Mouse (Mus musculus) lung, postnatal 0 days (tissue): ENCODE measurements around the gene Fbln2. TPM values are rescaled to one million over a fixed set of nuclear protein-coding genes. Genes with fewer than 3 reads are reported as not detected.
A peak's percentile ranks its signal among the peaks of the same experiment; 100 is the strongest.

ENCODE experiments used
- ATAC-seq: fragments of 200-750 bp; cut with Nextera tagmentation; 2 replicates; pipeline ENCODE4 v1.8.0; 2017; ENCODE audit warnings: moderate library complexity
- DNase-seq: peaks from one replicate; pipeline ENCODE4 v3.0.0-alpha.2; 2016; ENCODE audit warnings: low spot score
- H3K27ac ChIP-seq: fragments of 300-500 bp; sonication (generic); 2 replicates; pipeline ENCODE4 v1.5.1; 2014; ENCODE audit warnings: antibody characterized with exemption, mild to moderate bottlenecking, low read length, mixed read lengths
- H3K27me3 ChIP-seq: fragments of 300-500 bp; sonication (generic); replicated peaks from 2 replicates; pipeline ENCODE4 v1.6.1; 2014; ENCODE audit warnings: low read length, mixed read lengths; ENCODE audit not compliant: insufficient read depth
- H3K36me3 ChIP-seq: fragments of 300-500 bp; sonication (generic); 2 replicates; pipeline ENCODE4 v1.6.1; 2014; ENCODE audit warnings: low read length, mixed read lengths; ENCODE audit not compliant: insufficient read depth
- H3K4me1 ChIP-seq: fragments of 300-500 bp; sonication (generic); 2 replicates; pipeline ENCODE4 v1.6.1; 2014; ENCODE audit warnings: antibody characterized with exemption, low read depth, low read length, mixed read lengths; ENCODE audit not compliant: insufficient read depth
- H3K4me2 ChIP-seq: fragments of 300-500 bp; sonication (generic); replicated peaks from 2 replicates; pipeline ENCODE4 v1.6.1; 2014; ENCODE audit warnings: low read depth, mild to moderate bottlenecking, low read length, moderate library complexity, mixed read lengths
- H3K4me3 ChIP-seq: fragments of 300-500 bp; sonication (generic); 2 replicates; pipeline ENCODE4 v1.5.1; 2014; ENCODE audit warnings: low read depth, low read length
- H3K9ac ChIP-seq: fragments of 300-500 bp; sonication (generic); replicated peaks from 2 replicates; pipeline ENCODE4 v1.6.1; 2014; ENCODE audit warnings: low read depth, mild to moderate bottlenecking
- H3K9me3 ChIP-seq: fragments of 300-500 bp; sonication (generic); 2 replicates; pipeline ENCODE4 v1.6.1; 2016; ENCODE audit warnings: low read length, mixed read lengths
- CTCF ChIP-seq: IDR thresholded peaks from 2 replicates; pipeline ENCODE4 v1.5.1; 2016; ENCODE audit warnings: antibody characterized with exemption, mild to moderate bottlenecking
- EP300 ChIP-seq: IDR thresholded peaks from 2 replicates; pipeline ENCODE4 v1.6.1; 2016; ENCODE audit warnings: antibody characterized with exemption, mild to moderate bottlenecking, control low read depth
- WGBS: fragments of 180-500 bp; shearing (Covaris S2); extraction: QIAGEN DNeasy Blood & Tissue Kit; methylation state at CpG from one replicate; pipeline ENCODE4 v1.1.7; 2014; 5-methylcytosine and 5-hydroxymethylcytosine counted together
- polyA plus RNA-seq: library from polyadenylated mRNA; unstranded; fragments of >200 nt; fragmentation: Nextera tagmentation; extraction: Ambion mirVana; gene quantifications from 2 replicates; pipeline ENCODE4 v1.2.1, GENCODE M21; 2015

Fbln2 gene
- polyA plus RNA-seq, 1 experiment from 2014 or later: 63.8 TPM

DNA sequence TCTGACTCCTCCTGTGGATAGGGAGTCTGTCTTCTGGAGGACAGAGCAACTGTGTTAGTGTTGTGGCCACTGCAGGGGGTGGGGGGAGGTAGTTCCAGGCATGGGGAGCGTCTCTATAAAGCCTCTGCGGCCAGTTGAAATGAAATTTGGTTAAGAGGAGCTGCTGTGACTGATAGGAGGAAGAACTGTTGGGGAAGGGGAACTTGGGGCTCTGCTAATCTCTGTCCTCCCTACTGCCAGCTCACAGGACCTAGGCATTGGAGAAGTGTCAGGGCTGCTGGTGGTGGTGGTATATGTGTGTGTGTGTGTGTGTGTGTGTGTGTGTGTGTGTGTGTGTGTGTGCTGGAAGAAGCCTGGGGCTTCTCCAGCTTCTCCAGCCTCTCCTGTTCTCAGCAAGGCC, 25.0 kb downstream of the Fbln2 start:
- H3K36me3 ChIP-seq: no peaks in the 10 kb centered on the region
- H3K9ac ChIP-seq: no peak overlapping the region
- no peak overlapping the region for H3K27ac ChIP-seq
- H3K4me1 ChIP-seq: no peaks in the 10 kb centered on the region
- no peak overlapping the region for H3K4me2 ChIP-seq
- H3K4me3 ChIP-seq: no peak overlapping the region
- WGBS: 52% methylated on average over 2 of the region's 2 CpGs
- DNase-seq: no peak
- no peak for ATAC-seq
- H3K9me3 ChIP-seq: no peaks in the 10 kb centered on the region
- TF ChIP-seq CTCF (no peak), EP300 (no peak)
- no peaks in the 10 kb centered on the region for H3K27me3 ChIP-seq

DNA sequence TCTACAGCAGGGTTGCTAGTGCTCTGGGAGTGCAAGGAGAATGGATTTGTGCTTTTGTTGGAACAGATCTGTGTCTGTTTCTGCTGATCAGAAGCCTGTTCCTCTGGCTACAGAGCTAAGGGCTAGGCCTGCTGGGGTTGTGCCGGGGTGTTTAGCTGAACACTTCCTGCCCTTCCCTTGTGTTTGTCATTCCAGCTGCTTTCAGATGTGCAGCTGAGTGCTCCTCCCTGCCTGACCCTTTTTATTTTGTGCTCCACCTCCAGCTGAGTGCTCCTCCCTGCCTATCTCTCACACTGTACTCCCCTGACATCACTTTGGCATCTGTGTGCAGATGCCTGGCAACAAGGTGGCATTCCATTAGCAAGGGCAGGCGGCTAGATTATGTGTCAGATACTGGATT, 28.3 kb downstream of the Fbln2 start:
- Histone ChIP-seq H3K27me3 (no peaks in the 10 kb centered on the region), H3K36me3 (no peaks in the 10 kb centered on the region), H3K9me3 (no peaks in the 10 kb centered on the region), H3K9ac (no peak overlapping the region), H3K4me2 (no peak overlapping the region), H3K4me3 (no peak overlapping the region), H3K4me1 (no peaks in the 10 kb centered on the region), H3K27ac (no peak overlapping the region)
- DNase-seq (peak; percentile 60), ATAC-seq (peak; percentile 64)
- 36% methylated on average over 2 of the region's 2 CpGs for WGBS
- TF ChIP-seq EP300: no peak
- no peak for TF ChIP-seq CTCF

DNA sequence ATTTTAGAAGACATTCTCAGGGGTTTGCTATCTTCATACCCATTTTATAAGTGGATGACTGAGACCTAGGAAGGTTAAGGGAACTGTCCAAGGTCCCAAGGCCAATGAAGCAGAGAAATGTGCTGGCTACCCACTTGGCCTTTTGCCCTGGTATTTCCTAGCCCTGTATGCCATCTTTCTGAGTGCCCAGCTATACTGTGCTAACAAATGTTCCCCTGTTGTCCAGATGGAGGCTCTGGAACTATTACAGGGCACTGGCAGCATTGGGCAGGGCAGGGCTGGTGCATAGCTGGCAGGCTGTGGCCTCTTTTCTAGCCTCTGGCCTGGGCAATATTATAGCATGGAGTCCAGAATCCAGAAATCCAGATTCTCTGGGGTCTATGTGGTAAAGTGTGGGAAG, 28.7 kb downstream of the Fbln2 start:
- Histone ChIP-seq H3K27ac (no peak overlapping the region), H3K4me3 (no peak overlapping the region), H3K4me2 (no peak overlapping the region), H3K36me3 (no peaks in the 10 kb centered on the region), H3K27me3 (no peaks in the 10 kb centered on the region), H3K9ac (no peak overlapping the region), H3K4me1 (no peaks in the 10 kb centered on the region), H3K9me3 (no peaks in the 10 kb centered on the region)
- ATAC-seq (no peak), DNase-seq (no peak)
- no peak for TF ChIP-seq CTCF
- no peak for TF ChIP-seq EP300

DNA sequence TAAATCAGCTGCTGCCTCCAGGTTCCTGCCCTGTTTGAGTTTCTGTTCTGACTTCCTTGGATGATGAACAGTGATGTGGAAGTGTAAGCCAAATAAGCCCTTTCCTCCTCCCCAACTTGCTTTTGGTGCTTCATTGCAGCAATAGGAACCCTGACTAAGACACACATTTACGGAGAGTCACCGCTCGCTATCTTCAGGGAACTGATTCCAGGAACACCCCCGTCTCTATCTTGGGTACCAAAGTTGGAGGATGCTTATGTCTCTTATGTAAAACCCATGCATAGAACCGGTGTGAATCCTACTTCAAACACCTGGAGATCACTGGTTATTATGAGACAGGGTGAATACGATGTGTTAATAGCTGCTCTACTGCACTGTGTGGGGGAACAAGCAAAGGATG, 31.1 kb downstream of the Fbln2 start:
- Histone ChIP-seq H3K27ac (no peak overlapping the region), H3K9ac (no peak overlapping the region), H3K4me1 (no peaks in the 10 kb centered on the region), H3K36me3 (no peaks in the 10 kb centered on the region), H3K27me3 (no peaks in the 10 kb centered on the region), H3K4me3 (no peak overlapping the region), H3K4me2 (no peak overlapping the region), H3K9me3 (no peaks in the 10 kb centered on the region)
- ATAC-seq (no peak), DNase-seq (no peak)
- no peak for TF ChIP-seq EP300
- TF ChIP-seq CTCF: no peak
- WGBS: 84% methylated on average over 6 of the region's 6 CpGs

DNA sequence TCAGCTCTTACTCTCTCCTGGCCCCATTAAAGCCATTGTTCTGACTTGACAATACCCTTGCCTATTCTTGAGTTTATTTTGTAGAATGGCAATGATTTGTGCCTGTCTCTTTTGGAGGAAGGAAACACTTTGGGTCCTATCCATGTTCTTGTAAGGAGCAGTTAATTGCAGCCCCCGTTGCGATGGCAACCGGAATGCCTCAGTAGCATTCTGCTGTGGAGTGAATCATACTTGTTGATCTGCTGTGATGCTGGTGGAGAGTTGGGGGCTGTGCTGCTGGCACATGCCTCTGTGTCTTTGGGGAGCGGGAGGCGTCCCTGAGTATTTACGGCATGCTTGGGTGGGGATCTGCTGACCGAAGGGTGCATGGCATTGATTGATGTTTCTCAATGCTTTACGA, 32.1 kb downstream of the Fbln2 start:
- H3K9ac ChIP-seq: no peak overlapping the region
- no peaks in the 10 kb centered on the region for H3K4me1 ChIP-seq
- DNase-seq: no peak
- no peaks in the 10 kb centered on the region for H3K27me3 ChIP-seq
- WGBS: 57% methylated on average over 8 of the region's 8 CpGs
- no peak overlapping the region for H3K4me2 ChIP-seq
- H3K9me3 ChIP-seq: no peaks in the 10 kb centered on the region
- H3K4me3 ChIP-seq: no peak overlapping the region
- H3K27ac ChIP-seq: no peak overlapping the region
- H3K36me3 ChIP-seq: no peaks in the 10 kb centered on the region
- ATAC-seq: no peak
- TF ChIP-seq EP300: no peak

DNA sequence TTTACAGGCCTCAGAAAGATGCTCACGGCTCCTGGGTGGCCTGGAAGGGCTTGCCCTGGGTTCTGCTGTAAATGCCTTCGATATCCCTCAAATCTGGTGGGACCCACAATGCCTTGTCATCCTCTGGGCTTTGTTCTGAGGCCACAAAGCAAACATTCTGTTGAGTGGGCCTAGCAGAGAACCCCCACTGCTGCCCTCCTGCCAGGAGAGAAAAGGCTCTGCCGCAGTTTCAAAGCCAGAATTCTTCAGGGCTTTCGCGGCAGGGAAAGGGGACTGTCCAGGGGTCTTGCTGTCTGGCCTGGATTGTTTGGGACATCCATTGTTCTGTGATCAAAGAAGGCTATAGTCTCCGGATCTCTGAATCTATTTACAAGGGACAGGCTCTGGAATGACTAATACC, 33.1 kb downstream of the Fbln2 start:
- TF ChIP-seq CTCF (no peak), EP300 (no peak)
- WGBS: 35% methylated on average over 6 of the region's 6 CpGs

DNA sequence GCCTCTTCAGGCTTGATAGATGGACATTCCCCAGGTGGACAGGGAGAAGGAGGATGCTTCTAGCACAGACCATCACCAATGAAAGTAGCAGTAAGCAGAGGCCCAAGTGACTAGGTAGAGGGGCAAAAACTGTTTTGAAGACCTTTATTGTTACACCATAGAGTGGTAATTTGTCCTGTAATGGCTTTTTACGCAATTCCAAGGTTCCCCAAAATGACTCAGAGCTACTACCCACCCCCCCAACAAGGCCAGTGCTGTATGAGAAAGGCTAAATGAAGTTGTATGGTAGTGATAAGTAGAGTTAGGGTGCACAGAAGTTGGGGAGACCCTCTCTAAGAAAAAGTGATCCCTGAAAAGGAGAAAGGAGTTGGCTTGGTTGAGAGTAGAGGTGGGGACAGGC, 35.1 kb downstream of the Fbln2 start:
- Histone ChIP-seq H3K4me1 (no peaks in the 10 kb centered on the region), H3K9ac (no peak overlapping the region), H3K9me3 (no peaks in the 10 kb centered on the region), H3K27ac (no peak overlapping the region), H3K27me3 (no peaks in the 10 kb centered on the region), H3K4me3 (no peak overlapping the region), H3K4me2 (no peak overlapping the region), H3K36me3 (no peaks in the 10 kb centered on the region)
- TF ChIP-seq EP300: no peak
- TF ChIP-seq CTCF: no peak
- ATAC-seq (no peak), DNase-seq (no peak)
- WGBS: 95% methylated on average over 1 of the region's 1 CpGs

More for the DNA sequence above, 33.1 kb downstream of the Fbln2 start:
- no peaks in the 10 kb centered on the region for H3K9me3 ChIP-seq
- DNase-seq: no peak
- H3K4me1 ChIP-seq: no peaks in the 10 kb centered on the region
- no peak for ATAC-seq
- H3K4me3 ChIP-seq: no peak overlapping the region
- no peak overlapping the region for H3K27ac ChIP-seq
- no peak overlapping the region for H3K9ac ChIP-seq
- no peaks in the 10 kb centered on the region for H3K36me3 ChIP-seq
- no peaks in the 10 kb centered on the region for H3K27me3 ChIP-seq
- H3K4me2 ChIP-seq: no peak overlapping the region
